Comparison of ENCODE assay signal across 17 mouse cellular contexts in the genomic region with DNA sequence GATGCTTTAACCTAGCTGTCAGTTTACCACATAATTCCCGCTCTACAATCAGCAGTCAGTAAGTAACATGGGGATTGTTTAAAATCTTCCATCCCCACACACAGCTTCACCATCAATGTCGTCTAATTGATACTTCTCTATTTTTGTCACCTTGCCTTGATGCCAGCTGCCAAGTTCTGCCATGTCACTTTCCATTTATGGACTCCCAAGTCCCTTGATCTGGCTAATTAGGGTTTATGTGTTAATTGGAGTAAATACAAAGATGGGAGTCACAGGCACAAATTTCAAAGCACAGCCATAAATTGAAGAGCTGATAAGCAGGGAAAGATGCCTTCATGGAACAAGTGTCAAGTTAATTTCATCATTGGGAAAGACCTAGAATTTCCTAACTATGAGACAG.
"Had no signal": no experiment of that assay in that cellular context is flagged by ENCODE, and none has a peak within 500 bp of the region (broad histone marks: within the 10 kb centered on the region; RNA-seq: fewer than 3 reads in every experiment).

No protein-coding gene starts in this region.

- ATAC-seq: liver, embryonic 12.5 days; midbrain, embryonic 16.5 days had no signal

- H3K4me3 ChIP-seq: liver, embryonic 12.5 days; midbrain, embryonic 10.5 days; midbrain, embryonic 12.5 days; myocyte had no signal

- H3K36me3 ChIP-seq: liver, embryonic 12.5 days; midbrain, embryonic 10.5 days; midbrain, embryonic 12.5 days had no signal

- H3K4me2 ChIP-seq: liver, embryonic 12.5 days; midbrain, embryonic 12.5 days had no signal

- H3K27ac ChIP-seq: liver, embryonic 12.5 days; liver, embryonic 14.5 days; midbrain, embryonic 10.5 days; midbrain, embryonic 12.5 days had no signal

- H3K9ac ChIP-seq: liver, embryonic 12.5 days; liver, embryonic 14.5 days; lung, embryonic 14.5 days; midbrain, embryonic 12.5 days had no signal

- H3K27me3 ChIP-seq: liver, embryonic 12.5 days; midbrain, embryonic 12.5 days had no signal

- DNase-seq: lung, adult 18-20 months; lung, postnatal 4 days; midbrain, embryonic 14.5 days; right cerebral cortex, adult 18-20 months; right cerebral cortex, postnatal 25 days; right cerebral cortex, postnatal 4 days; spleen, adult 18-20 months; thymus, adult 18-20 months; thymus, postnatal 14 days; thymus, postnatal 36 days had no signal

- H3K9me3 ChIP-seq: liver, embryonic 12.5 days; midbrain, embryonic 10.5 days; midbrain, embryonic 12.5 days had no signal
